Mouse (Mus musculus): ENCODE data around the gene Klk1b24.
"Not testable (repeated sequence)": the region's sequence is repeated elsewhere in the genome, so short reads cannot be mapped to it uniquely, and the experiment has no call there.

Gene Klk1b24

GRCm38 (mm10) chr7:44187936-44188335, at the start of gene Klk1b24:
TSS of gene Klk1b24 (plus strand) at chr7:44188236.
- DNase-seq, result not testable (repeated sequence)

- DNase-seq, result no peak
These were observed 8.6 kb upstream of the Klk1b24 start for GRCm38 (mm10) chr7:44179299-44180045.

DNA sequence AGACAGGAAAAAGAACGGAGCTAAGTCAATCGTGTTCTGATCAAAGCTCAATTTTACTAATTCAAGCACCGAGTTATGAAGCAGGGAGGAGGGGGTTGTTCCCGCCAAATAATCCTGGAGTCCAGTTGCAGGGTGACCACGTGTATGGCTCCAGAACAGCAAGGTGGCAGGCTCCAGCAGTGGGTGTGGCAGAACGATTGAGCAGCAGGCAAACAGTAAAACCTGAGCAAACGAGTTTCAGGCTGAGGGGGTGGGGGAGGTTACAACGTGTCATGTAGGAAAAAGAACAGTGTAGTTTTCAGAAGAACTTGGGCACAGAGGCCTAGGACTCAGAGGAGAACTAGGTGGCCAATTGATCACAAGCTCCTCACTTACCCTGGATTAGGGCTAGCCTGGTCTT, 1.5 kb upstream of the Klk1b24 start:
- not testable (repeated sequence) for DNase-seq

- DNase-seq, result not testable (repeated sequence)
These were observed 5.4 kb downstream of the Klk1b24 start for GRCm38 (mm10) chr7:44193466-44193865.

GRCm38 (mm10) chr7:44197891-44198290, 9.9 kb downstream of the Klk1b24 start, which contains the start of gene Klk1b3:
TSS of gene Klk1b3 (plus strand) at chr7:44198191.
- no peak for DNase-seq

DNA sequence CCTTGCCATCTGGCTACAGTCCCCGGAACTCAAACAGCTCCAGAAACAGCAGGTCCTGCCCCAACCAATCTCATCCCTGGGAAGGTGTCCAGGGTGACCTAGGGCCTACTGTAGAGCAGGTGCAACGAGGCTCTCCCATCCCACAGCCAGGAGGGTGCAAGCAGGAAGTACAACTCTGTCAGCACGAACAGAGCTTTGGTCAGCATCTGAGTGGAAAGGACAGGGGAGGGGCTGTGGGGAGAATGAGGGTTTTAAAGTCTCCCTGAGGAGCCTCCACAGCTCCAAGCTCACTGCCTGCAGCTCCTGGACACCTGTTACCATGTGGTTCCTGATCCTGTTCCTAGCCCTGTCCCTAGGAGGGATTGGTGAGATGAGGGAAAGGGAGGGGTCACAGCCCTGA, 19.1 kb downstream of the Klk1b24 start, which contains the start of gene Klk1b4:
Gene Klk1b4, plus strand, starts transcription at position 301 of the 400 bp plus-strand sequence.
- not testable (repeated sequence) for DNase-seq

- no peak for DNase-seq
These were observed 20.3 kb downstream of the Klk1b24 start for GRCm38 (mm10) chr7:44208307-44208706.

GRCm38 (mm10) chr7:44215645-44216044, 27.6 kb downstream of the Klk1b24 start, which contains the start of gene Klk1b5:
TSS of gene Klk1b5 (plus strand) at chr7:44215945.
- DNase-seq, result no peak

- DNase-seq, result not testable (repeated sequence)
These were observed 33.6 kb downstream of the Klk1b24 start for GRCm38 (mm10) chr7:44221601-44222000.

DNA sequence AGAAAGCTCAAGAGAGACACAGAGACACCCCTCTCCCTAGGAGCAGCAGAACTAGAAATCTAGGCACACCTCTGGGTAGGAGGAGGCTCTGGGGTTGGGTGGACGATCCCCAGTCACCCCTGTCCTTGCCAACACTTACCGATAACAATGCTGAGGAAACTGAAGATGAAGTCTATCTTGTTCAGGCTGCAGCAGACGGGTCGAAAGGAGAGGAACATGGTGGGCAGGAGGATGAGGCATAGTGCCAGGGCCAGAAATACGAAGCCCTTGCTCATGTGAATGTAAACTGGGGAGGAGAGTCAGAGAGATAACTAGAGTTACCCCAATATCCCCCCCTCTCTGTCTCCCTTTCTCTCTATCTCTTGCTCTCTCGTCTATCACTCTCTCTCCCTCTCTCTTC, 34.3 kb downstream of the Klk1b24 start:
- DNase-seq, result not testable (repeated sequence)

DNA sequence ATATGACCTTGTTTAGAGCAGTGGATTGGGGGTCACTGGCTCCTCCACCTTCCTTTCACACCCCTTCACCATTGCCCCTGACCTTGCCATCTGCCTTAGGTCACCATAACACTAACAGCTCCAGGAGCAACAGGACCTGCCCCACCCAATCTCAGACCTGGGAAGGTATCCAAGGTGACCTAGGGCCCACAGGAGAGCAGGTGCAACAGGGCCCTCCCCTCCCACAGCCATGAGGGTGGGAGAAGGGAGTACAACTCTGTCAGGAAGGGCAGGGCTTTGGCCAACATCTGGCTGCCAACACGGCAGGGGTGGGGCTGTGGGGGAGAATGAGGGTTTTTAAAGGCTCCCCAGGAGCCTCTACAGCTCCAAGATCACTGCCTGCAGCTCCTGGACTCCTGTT, 37.0 kb downstream of the Klk1b24 start, which contains the start of gene Klk1:
Gene Klk1, plus strand, starts transcription at position 285 of the 400 bp plus-strand sequence.
- no peak for DNase-seq

DNA sequence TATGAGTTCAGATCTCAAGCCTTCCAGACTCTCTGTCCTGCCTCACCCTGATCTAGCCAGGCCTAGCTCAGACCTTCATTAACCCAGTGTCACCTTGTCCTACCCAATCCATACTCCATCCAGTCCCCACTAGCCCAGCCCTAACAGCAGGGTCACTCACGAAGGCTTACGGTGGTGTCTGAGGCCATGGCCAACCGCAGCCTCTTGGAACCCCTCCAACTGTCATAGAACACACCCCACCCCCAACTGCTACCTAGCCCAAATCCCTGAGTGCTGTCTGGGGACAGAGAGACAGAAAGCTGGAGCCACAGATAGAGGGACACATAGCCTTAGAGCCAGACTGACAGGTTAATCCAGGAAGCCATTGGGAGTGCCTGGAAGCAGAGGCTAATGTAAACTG, 47.9 kb downstream of the Klk1b24 start, which contains the start of gene Gm36864:
Gene Gm36864, plus strand, starts transcription at position 269 of the 400 bp plus-strand sequence.
- DNase-seq, result no peak

DNA sequence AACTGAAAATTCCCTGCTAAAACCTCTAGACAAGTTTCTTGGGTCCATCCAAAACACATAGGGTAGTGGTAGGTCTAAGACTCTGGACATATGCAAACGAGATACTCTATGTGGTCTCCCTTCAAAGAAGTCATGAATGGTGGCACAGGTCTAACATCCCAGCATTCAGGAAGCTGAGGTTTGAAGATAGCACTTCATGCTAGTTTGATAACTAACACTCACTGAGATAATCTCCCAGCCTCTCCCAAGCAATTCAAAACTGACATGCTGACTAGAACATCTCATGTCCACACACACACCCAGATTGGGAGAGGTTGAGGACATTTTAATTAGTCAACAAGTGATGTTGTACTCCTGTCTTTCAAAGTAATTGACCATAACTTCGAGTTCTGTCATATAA, 51.9 kb downstream of the Klk1b24 start:
- no peak for DNase-seq

GRCm38 (mm10) chr7:44240712-44241111, 52.7 kb downstream of the Klk1b24 start:
- DNase-seq, result no peak

DNA sequence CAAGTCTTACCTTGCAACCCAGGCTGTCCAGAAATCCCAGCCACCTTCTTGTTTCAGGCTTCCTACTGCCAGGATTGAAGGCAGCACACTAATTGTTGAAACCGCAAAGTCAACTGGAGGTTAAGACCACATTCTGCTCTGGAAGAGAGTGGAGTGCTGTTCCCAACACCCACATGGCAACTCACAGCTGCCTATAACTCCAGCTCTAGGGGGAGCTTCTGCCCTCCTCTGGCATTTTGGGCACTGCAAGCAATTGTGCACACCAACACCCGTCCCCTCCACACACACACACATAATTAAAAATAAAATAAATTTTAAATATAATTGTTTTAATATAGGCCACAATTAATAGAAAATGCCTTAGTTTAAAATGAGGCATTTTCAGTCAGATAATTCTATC, 53.1 kb downstream of the Klk1b24 start:
- DNase-seq, result no peak
